Mouse (Mus musculus): ENCODE results near the gene Nfkbie.

DNA sequence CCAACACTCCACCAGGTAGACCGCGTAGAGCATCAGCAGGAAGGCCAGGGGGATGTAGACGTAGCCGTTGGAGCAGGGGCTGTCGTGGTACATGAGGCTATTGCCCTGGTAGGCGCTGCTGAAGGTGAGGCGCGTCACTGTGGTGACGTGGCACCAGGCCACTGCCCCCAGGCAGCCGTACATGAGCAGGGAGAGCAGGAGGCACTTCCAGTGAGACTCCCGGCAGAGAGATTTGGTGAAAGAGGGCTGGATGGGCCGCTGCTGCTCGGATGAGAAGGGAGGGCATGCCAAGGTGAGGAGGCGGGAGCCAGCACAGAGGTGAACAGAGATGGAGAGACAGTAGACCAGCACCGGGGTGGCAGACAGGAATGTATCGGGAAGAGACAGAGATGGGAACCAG is 8.6 kb upstream of the Nfkbie start:
- TF ChIP-seq CTCF (conservative IDR thresholded peaks at IDR 0.05 in 1 of 2, IDR thresholded peaks at IDR 0.05 in 1 of 2; ENCODE audit: low read depth in 2 of 2, low read length in 2 of 2) (no peak), SIN3A (IDR thresholded peaks at IDR 0.05; ENCODE audit: low read length) (no peak), POLR2A (IDR thresholded peaks at IDR 0.05; ENCODE audit: low read depth, low read length) (no peak), EP300 (IDR thresholded peaks at IDR 0.05; ENCODE audit: low read length) (no peak), MAFK (IDR thresholded peaks at IDR 0.05; ENCODE audit: insufficient replicate concordance, low read length) (no peak), CHD1 (IDR thresholded peaks at IDR 0.05; ENCODE audit: low read depth, low read length) (no peak)

Measured in CH12.LX (cell line).